Mouse (Mus musculus) CD4-positive, CD25-positive, alpha-beta regulatory T cell, adult 2 months (primary cell): Measurements from ENCODE around the gene Unc45b.
"Not testable (repeated sequence)": the region's sequence is repeated elsewhere in the genome, so short reads cannot be mapped to it uniquely, and the experiment has no call there.

Source experiments
- DNase-seq: peaks from one replicate; pipeline ENCODE4 v3.0.0-alpha.2; 2012; ENCODE audit warnings: low read depth, low spot score

Gene Unc45b

GRCm38 (mm10) chr11:82947457-82947856 lies 37.1 kb downstream of the Unc45b start:
- peak; percentile 71 for DNase-seq

GRCm38 (mm10) chr11:82949036-82949435 lies 38.7 kb downstream of the Unc45b start:
- no peak for DNase-seq

- no peak for DNase-seq
Measured at GRCm38 (mm10) chr11:82950736-82951481, 40.6 kb downstream of the Unc45b start, which contains the start of gene Slfn5. Gene Slfn5, plus strand, starts transcription at chr11:82951349.

GRCm38 (mm10) chr11:82951865-82952611 lies 41.7 kb downstream of the Unc45b start:
- DNase-seq, result peak; percentile 70

- DNase-seq, result peak; percentile 81
Measured at GRCm38 (mm10) chr11:82952612-82953542, 42.5 kb downstream of the Unc45b start.

- DNase-seq, result peak; percentile 59
Measured at GRCm38 (mm10) chr11:82954631-82955030, 44.3 kb downstream of the Unc45b start.

GRCm38 (mm10) chr11:82956925-82957324 lies 46.6 kb downstream of the Unc45b start:
- DNase-seq, result no peak

- DNase-seq, result peak; percentile 77
Measured at GRCm38 (mm10) chr11:82959613-82960012, 49.3 kb downstream of the Unc45b start.

- DNase-seq, result peak; percentile 42
Measured at GRCm38 (mm10) chr11:82961743-82962142, 51.4 kb downstream of the Unc45b start.

- DNase-seq, result peak; percentile 31
Measured at GRCm38 (mm10) chr11:82962215-82962614, 51.9 kb downstream of the Unc45b start.

- DNase-seq, result peak; percentile 72
Measured at GRCm38 (mm10) chr11:82970712-82971589, 60.6 kb downstream of the Unc45b start.

GRCm38 (mm10) chr11:82971590-82971974 lies 61.2 kb downstream of the Unc45b start:
- DNase-seq, result no peak

- DNase-seq, result no peak
Measured at GRCm38 (mm10) chr11:82973916-82974315, 63.6 kb downstream of the Unc45b start.

GRCm38 (mm10) chr11:82982409-82982808 lies 72.1 kb downstream of the Unc45b start:
- not testable (repeated sequence) for DNase-seq

GRCm38 (mm10) chr11:82983193-82983592 lies 72.8 kb downstream of the Unc45b start:
- no peak for DNase-seq

GRCm38 (mm10) chr11:82987621-82988020 lies 77.3 kb downstream of the Unc45b start:
- DNase-seq, result no peak

- no peak for DNase-seq
Measured at GRCm38 (mm10) chr11:82989357-82989756, 79.0 kb downstream of the Unc45b start.

- peak; percentile 67 for DNase-seq
Measured at GRCm38 (mm10) chr11:82990612-82991385, 80.4 kb downstream of the Unc45b start.

GRCm38 (mm10) chr11:82991469-82992166 lies 81.3 kb downstream of the Unc45b start, which contains the start of gene Slfn9:
Gene Slfn9, minus strand, starts transcription at chr11:82991830.
- DNase-seq, result peak; percentile 55
